Mouse (Mus musculus) ES-CJ7 (cell line): ENCODE measurements around the gene Cbl.
A peak's percentile ranks its signal among the peaks of the same experiment; 100 is the strongest.

Experiments used
- DNase-seq: peaks from one replicate; pipeline ENCODE4 v3.0.0; 2011; ENCODE audit warnings: low read depth, low spot score

The Cbl gene

GRCm38 (mm10) chr9:44106182-44106581 is 127.7 kb downstream of the Cbl start:
- no peak for DNase-seq

GRCm38 (mm10) chr9:44105781-44106180 is 128.1 kb downstream of the Cbl start:
- no peak for DNase-seq

GRCm38 (mm10) chr9:44104881-44105280 is 129.0 kb downstream of the Cbl start:
- DNase-seq: no peak

- DNase-seq: no peak
Measured at GRCm38 (mm10) chr9:44101490-44101889, 132.4 kb downstream of the Cbl start, which contains the start of gene Mfrp. Gene Mfrp (plus strand): TSS chr9:44101729.

GRCm38 (mm10) chr9:44096536-44096935 is 137.3 kb downstream of the Cbl start:
- DNase-seq: peak; percentile 67

- no peak for DNase-seq
Measured at GRCm38 (mm10) chr9:44095781-44096180, 138.1 kb downstream of the Cbl start.

- DNase-seq: no peak
Measured at GRCm38 (mm10) chr9:44094737-44095136, 139.1 kb downstream of the Cbl start.

- peak; percentile 66 for DNase-seq
Measured at GRCm38 (mm10) chr9:44093612-44094503, 140.0 kb downstream of the Cbl start.
